Mouse (Mus musculus) gastrocnemius, postnatal 25 days (tissue): ENCODE measurements around the gene Tsr1. TPM values are rescaled to one million over a fixed set of nuclear protein-coding genes. Genes with fewer than 3 reads are reported as not detected.

Experiments
- DNase-seq: peaks from one replicate; pipeline ENCODE4 v3.0.0; 2022
- long read RNA-seq, 2 experiments: library from polyadenylated mRNA; stranded (forward); transcript quantifications; one replicate each; pipeline ENCODE4 v2.0.0; 2021
- total RNA-seq, 2 experiments: library from RNA; stranded (reverse); gene quantifications; 1 replicate in 1 of 2; 2 replicates in 1 of 2; pipeline ENCODE4 v1.2.3; 2021

The Tsr1 gene
- total RNA-seq: 10 to 100 TPM; 19.0 to 22.7 TPM
- long read RNA-seq, experiment 1, partial matches to known transcripts: 0 of 5 reads
- long read RNA-seq, experiment 1, other reads (novel, unspliced or antisense): 1 of 5 reads
- long read RNA-seq, experiment 2, transcript Tsr1-201 (15 exons, 3,389 nt): major isoform, 11 of 20 reads
- long read RNA-seq, experiment 2, partial matches to known transcripts: 4 of 20 reads
- long read RNA-seq, experiment 2, other reads (novel, unspliced or antisense): 5 of 20 reads

DNA sequence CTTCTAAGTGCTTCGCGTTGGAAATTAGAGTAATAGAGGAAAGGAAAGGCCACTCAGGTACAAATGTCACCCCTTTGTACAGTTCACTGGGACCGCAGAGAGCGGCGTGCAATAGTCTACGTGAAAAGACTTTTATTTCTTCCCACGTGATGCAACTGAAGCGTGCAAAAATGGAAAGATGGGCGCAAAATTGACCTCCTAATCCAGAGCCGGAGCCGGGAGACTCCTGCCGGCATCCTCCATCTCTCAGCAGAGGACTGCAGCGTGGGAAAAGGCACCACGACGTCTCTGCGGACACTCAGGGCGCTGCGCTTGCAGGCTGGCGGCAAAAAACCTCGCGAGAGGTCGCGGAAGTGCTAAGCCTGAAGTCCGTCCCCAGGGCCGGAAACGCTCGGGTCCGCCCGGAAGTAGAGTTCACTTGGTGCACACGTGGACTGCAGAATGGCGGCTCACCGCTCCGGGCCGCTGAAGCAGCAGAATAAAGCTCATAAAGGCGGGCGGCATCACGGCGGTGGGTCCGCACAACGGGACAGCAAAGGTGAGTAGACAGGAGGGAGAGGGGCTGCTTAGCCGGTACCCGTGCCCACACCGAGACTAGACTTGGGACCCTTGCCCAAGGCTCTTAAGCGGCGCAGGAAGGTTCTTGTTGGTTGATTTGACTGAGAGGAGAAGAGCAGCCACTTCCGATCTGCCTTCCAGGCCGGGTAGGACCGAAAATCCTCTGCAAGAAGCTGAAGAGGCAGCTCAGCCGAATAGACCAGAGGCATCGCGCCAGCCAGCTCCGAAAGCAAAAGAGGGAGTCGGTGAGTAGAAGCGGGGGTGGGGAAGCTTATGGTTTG lies at the start of gene Tsr1:
Gene Tsr1, plus strand, starts transcription at position 394 of the 839 bp plus-strand sequence.
- DNase-seq: peak; percentile 91

DNA sequence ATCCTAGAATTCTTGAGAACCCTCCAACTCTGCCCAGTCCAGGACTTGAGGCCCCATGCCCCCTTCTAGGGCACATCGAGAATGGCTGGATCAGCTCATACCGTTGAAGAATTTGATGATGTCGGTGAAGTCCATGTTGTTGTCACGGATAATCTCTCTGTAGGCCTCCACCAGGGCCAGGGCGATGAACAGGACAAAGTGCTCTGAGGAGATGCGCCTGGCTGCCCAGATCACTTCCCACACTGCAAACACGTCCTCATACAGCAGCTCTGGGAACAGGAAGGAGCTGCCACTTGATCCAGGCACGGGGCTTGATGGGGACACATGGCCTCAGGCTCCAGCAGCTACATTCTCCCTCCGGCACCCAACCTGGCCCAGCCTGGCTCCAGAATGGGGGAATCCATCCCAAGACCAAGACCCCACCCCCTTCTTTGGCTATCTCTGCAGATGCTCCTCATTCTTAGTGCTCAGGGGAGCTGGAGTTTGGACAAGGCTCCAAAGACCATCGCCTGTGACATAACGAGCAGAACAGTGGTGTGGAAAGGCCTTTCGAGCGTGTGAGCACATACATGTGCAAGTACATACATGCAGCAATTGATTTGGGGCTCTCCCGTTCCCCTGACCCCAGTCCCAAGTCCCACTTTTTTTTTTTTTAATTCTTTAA lies 46.7 kb upstream of the Tsr1 start:
- DNase-seq: no peak

DNA sequence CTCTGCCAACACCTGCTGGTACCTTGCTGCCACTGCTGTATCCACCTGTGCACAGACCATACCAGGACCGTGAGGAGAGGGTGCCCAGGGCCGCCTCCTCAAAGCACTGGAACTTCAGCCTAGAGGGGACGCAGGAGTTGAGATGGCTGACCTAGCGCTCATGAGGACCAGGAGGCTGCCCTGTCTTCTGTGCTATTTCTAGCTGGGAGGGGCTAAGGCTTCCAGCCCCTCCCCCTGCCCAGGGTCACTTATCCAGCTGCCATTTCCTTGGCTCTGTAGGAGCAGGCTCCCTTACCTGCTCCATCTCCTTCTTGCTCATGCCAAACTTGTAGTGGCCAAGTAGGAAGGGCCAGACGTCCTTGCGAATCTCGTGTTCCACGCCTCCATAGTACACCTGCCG lies 40.1 kb upstream of the Tsr1 start:
- no peak for DNase-seq

DNA sequence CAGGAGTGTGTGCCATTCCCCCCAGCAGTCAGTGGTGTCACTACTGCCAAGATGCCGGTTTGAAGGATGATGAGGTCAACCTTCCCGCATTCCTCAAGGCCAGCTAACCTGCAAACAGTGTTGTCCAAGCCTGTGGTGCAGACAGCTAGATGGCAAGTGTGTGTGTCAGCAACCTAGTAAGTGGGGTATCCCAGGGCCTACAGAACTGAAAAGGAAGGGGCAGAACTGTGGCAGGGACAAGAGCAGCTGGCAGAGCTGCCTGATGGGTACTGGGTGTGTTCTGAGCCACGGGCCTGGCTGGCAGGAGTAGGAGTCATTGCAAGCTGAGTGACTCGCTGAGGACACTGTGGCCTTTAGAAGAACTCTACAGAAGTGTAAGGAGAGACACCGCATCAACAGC lies 35.7 kb upstream of the Tsr1 start:
- no peak for DNase-seq

DNA sequence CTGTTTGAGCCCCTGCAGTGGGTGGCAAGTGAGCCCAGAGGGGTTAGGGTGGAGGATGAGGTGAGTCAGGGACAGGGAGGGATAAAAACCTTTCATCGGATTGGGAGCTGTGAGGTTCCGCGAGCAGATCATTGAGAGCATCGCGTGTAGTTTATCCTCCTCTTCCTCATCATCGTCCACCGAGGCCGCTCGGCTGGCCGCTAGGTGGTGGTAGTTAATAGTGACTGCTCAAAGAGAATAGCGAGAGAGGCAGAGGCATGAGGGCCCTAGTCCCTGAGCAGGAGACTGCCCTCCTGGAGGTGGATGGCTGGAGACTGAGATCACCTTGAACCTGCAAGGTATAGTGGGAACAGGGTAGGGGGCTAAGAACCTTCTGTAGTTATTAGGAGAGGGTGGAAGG lies 34.4 kb upstream of the Tsr1 start:
- no peak for DNase-seq

DNA sequence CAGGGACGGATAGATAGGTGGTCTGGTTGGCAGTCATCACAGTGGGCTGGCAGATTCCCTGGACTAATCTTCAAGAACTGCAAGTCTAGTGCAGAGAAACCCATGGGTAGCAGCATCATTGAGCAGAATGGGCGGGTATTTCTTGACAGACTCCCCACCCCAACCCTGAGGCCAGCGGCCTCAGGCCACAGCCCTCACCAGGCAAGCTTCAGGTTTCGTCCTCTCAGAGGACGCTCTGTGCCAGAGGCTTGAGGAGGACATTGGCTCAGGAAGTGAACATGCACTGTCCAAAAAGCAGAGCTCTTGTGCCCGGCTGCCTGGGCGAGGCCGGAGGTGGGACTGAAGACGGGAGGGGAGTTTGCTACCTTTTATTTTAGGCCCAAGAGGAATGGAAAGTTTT lies 33.5 kb upstream of the Tsr1 start:
- DNase-seq: peak; percentile 62

DNA sequence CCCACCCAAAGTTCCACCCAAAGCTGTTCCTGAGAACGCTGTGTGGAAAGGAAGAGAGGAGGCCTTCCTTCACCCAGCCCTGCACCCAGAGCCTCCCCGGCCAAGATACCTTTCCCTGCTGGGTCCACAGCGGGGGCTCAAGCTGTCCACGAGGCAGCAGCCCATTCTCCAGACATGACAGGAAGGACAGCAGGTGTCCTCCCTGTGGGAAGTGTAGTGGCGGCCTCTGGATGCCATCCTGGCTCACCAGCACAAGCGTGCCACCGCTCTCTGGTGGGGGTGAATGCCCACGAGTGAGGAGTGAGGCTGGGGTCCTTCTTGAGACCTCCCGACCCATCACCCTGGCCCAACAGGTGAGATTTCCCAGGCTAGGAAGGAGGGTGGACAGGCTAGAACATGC lies 32.6 kb upstream of the Tsr1 start:
- no peak for DNase-seq

DNA sequence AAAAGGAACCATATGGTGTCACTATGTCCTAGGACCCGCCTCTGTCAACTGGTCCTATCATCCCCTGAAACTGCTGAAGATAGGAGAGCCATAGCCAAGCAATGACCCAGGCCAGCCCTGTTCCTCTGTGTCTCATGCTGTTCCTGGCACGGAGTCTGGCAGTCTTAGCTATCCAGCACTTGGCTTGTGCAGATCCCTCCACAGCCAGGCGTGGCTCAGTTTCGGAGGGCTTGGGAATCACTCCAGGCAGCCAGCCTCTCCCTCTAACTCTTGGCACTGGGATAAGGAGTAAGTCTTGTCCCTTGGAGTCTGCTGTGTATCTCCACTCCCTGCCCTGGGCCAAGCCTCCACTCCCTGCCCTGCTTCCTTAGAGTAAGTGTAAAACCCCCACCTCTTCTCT lies 31.2 kb upstream of the Tsr1 start:
- DNase-seq: peak; percentile 95

DNA sequence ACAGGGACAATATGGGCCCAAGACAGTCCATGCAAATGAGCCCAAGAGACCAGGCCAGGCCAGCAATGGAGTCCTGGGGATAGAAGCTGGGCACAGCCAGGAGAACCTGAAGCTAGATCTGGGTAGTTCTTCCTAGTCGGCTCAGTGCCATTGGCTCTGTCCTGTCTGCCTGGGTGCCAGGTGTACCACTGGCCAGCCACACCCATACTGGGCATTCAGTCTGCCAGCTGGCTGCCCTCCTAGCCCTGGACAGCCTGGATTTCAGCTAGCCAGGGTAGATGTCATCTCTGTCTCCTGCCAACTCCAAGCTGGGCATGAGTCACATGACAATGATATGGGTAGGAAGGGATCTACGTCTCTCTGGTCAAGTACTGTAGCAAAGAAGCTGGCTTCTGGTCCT lies 30.7 kb upstream of the Tsr1 start:
- peak; percentile 93 for DNase-seq

DNA sequence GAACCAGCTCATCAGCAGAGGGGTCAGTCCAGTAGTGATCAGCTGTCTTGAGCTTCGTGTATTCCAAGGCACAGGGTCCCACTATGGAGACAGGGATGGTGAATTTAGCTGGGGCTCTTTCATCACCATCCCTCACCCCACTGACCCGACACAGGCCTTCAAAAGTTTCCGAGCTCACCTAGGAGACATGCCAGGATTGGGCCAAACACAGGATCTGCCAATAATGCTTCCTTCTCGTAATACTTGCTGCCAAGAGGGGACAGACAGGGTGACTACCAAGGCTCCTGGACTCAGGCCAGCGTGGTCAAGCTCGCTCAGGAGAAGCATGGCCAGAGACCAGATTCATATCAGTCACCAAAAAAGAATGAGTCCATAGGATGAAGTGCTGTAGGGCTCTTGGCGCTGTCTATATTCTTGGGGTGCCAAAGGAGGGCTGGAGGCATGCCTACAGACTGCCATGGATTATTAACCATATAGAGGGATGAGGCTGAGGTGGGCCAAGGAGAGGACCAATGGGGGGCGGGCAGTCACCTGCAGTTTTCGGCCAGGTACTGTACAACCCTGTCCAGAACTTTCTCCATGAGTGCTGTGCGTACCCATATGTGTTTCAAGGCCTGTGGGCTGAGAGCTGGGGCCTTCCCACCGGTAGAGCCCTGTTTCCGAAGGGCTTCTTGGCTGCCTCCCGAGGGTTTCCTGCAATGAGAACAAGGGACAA lies 29.7 kb upstream of the Tsr1 start:
- no peak for DNase-seq

DNA sequence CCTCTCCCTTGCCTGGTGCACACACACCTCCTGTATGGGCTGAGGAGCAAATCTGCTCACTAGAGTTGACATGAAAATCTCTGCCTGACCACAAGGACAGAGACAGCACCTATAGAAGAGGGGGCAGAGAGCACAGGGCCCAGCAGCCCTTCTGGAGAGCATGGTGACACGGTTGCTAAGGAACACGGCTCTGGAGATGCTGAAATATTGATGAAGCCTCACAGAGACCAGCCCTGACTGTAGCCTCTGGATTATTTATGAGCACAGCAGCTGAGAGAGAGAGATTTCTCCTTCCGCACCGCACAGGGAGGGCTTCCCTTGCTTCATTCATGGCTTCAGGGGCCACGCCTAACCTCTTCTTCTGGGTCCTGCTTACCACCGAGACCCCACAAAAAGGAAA lies 28.3 kb upstream of the Tsr1 start:
- DNase-seq: no peak

DNA sequence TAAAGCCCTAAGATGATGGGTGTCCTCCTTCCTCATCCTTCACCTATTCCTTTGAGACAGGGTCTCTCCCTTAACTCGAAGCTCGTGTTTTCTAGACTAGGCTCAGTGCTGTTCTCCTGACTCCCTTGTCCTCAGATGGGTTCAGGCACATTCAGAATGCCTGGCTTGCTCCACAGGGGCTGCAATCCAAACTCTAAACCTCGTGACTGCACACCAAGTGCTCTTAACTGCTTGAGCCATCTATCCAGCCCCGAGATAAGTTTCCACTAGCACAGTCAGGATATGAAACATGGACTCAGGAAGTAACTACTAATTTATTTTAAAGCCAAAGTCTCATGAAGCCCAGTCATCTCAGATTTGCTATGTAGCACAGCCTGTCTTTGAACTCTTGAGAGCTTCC lies 27.3 kb upstream of the Tsr1 start:
- peak; percentile 72 for DNase-seq

DNA sequence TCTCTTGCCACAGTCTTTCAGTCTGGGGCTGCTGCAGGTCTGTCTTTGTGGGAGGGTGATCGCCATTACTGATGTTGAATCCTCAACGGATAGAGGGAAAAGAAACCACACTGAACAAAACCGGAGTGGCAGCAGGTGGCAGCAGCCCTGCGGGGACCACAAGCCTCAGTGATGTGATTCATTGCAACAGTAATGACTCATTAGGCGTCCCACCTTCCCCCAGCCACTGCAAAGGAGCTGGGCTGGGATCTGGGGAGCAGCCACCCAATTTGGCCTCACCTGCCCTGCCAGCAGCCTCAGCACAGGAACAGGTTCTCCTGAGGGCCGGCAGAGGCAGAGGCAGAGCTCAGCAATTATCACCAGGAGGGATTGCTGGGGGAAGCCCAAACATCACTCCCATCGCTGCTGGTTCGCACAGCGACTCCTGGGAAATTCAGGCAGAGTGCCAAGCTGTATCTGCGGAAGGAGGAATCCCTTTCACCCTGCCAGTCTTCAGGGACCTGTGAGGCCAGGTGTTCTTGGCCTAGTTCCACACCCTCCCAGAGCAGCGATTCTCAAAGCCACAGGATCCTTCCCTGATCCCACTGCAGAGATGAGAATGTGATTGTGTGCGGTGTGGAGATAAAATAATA lies 26.8 kb upstream of the Tsr1 start:
- DNase-seq: no peak

DNA sequence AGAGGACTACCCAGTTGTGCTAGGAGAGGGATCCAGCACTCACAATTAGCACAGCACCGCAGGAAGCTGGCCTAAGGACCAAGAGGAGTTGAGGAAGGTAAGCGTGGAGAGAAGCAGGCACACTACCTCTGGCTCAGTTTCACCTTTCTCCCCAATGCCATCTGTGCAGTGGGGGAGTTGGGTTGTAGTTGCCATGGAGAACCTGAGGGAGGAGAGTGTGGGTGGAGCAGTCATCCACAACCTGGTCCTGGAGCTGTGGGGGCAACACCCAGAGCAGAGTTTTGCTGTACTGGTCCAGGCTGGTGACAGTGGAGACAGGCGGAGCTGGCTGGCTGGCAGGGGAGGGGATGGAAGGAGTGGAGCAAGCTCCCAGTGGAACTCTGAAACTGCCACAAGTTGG lies 23.2 kb upstream of the Tsr1 start:
- DNase-seq: no peak

DNA sequence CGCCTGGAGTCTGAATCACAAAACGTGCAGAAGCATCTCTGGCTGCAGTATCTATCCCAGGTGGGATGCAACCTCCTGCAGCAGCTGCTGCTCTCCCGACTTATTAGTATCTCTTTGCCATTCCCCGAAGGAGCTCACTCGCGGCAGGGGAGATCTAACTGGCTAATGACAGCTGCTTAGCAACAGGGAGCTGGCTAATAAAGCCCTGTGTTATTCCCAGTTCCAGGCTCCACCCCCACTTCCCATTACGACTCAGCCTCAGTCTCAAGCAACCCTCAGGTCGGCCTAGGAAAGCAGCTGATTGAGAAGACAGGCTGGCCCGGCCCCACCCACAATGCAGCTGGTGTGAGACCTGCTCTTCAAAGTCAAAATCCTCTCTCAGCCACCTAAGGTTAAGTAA lies 21.1 kb upstream of the Tsr1 start:
- DNase-seq: peak; percentile 60

DNA sequence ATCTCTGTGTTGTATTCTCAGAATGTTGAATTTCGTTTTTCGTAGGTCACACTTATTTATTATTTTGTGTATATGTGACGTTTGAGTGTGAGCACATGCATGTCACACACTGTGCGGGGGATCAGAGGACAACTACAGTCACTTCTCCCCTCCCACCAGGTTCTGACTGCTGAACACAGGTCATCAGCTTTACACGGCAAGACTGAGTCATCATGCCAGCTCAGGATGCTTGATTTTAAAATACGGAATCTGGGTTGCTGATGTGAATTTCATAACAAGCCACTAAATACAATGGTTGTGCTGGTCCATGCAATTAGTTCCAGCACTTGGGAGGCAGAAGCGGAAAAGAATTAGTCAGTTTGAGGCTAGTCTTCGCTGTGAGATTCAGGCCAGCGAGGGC lies 16.9 kb upstream of the Tsr1 start:
- DNase-seq: no peak

DNA sequence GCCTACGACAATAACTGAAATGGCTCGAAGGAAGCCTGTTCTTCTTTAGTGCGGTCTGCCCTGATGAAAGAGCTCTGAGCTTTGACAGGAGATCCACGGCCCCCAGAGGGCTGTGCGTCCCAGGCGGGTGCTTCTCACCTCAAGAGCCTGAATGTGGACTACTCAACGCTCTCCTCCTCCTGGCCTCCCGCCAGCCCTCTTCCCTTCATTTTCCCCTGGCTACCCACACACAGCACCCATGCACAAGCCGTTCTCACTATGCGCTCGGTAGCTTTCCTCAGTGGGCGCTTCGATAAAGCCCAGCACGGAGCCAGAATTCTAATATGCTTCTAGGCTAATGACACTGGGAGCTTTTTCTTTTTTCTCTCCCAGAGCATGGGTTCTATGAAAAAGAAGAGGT lies 15.9 kb upstream of the Tsr1 start:
- DNase-seq: no peak

DNA sequence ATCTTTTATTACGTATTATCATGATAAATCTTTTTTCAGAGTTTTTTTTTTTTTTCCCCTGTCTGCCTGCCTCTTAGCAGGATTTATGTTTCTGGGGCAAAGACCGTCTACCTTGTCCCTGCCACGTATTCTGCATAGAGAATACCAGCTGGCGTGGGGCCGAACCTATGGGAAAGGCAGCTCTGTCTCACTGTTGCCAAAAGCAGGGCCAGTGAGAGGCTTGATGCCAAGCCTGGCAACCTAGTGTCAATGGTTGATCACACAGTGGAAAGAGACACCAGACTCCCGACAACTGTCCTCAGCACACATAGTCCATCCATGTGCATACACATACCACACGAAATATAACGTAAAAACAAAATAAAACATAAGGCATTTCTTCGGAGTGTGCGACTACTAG lies 14.8 kb upstream of the Tsr1 start:
- DNase-seq: no peak

DNA sequence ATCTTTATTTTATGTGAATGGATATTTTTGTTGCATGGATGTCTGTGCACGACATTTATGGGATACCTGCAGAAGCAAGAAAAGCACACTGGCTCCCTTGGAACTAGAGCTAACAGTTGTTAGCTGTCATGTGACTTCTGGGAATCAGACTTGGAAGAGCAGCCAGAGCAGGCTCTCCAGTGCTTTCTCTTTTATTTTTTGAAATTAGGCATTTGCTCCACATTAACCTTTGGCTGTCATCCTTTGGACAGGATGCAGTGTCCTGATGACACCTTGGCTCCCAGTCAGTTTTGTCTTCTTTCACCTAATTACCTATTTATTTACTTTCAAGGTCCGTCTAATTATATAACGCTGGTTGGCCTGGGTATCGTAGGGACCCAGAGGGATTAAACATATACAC lies 3.3 kb upstream of the Tsr1 start:
- no peak for DNase-seq

DNA sequence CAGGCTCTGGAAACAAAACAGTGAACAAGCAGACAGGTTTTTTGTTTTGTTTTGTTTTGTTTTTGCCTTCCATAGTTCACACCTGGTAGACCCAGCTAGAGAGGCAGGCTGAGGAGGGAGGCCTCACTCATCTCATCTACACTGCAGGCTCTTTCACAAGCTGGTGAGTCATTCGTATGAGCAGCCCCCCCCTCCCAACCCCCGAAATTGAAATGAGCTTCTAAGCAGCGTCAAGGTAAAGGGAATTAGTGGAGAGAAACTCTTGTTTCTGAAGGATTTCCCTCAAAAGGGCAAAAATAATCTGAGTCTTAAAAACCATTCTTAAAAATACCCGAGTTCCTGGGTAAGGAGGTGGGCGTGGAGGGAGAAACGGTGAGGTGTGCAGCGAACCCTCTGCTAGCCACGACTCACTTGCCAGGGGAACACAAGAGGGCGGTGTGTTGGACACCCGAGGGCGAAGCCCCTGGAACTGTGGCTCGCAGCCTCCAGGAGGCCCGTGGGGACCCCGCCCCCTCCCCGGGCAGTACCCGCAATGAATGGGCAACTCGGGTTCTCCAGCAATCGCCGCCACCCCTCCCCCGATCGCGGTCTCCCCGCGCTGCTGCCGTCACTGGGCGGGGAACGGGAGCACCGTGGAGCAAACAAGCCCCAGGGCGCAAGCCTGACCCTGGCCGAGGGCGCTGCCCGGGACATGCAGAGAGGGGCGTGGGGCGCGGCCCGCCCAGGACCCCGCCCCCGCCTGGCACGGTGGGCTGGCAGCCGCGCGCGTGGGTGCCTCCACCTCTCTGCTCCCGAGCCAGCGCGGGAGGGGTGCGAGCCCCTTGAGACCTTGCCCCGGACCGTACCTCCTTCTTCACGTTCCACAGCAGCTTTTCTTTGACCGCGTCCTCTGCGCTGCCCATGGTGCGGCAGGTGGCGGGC lies 1.6 kb upstream of the Tsr1 start:
- DNase-seq: peak; percentile 67
